In the genomic region with DNA sequence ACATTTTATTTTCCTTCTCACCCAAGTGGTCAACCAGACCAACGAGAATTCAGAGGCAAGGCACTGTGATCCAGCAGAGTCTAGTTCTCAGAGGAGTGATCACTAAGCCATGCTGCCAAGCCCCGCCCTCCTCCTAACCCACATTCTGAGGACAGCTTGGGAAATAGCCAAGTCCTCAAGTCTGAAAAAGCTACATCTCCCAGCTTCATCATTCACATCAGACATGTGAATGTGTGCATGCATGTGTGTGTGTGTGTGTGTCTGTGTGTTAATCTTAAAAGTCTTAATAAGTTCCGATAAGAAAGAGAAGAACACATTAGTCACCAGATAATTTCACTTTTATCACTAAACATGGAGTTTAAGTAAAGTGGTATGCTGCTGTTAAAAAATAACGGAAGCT, we compare ENCODE assay signal across 12 mouse cellular contexts.
DNase-seq lines count a peak whose midpoint lies in the region; ATAC-seq and TF ChIP-seq lines count a peak whose summit lies in the region.
"Had no signal": no experiment of that assay in that cellular context is flagged by ENCODE, and none has a peak within 500 bp of the region (broad histone marks: within the 10 kb centered on the region; RNA-seq: fewer than 3 reads in every experiment).

No protein-coding gene starts in this region.

- TF ChIP-seq CTCF in gastrocnemius, adult 2 months (IDR thresholded peaks at IDR 0.05), result no peak

- H3K27me3 ChIP-seq in neural tube, embryonic 15.5 days (replicated peaks), result no peaks in the 10 kb centered on the region
- H3K27me3 ChIP-seq: hindbrain, embryonic 12.5 days; liver, embryonic 13.5 days; neural tube, embryonic 12.5 days; stomach, embryonic 15.5 days had no signal

- DNase-seq in adrenal gland, adult (ENCODE audit: inconsistent age in 2 of 2, low spot score in 1 of 2), result peak; percentile 10 to 68
- DNase-seq in adrenal gland, postnatal 4 days (ENCODE audit: low spot score in 2 of 2), result no peak
- DNase-seq in 3134 (ENCODE audit: extremely low read depth, insufficient read length, low spot score), result peak; percentile 38
- peak; percentile 78 for DNase-seq in gastrocnemius, adult 2 months
- DNase-seq in kidney, postnatal 4 days, result peak; percentile 38 to 48
- DNase-seq in embryo, embryonic 9.5 days (ENCODE audit: extremely low spot score), result no peak
- DNase-seq in spleen, postnatal 14 days (ENCODE audit: low spot score in 2 of 2), result no peak
- DNase-seq: liver, embryonic 13.5 days had no signal

- peak overlapping the region; percentile 66 for H3K27ac ChIP-seq in gastrocnemius, adult 2 months
- no peak overlapping the region for H3K27ac ChIP-seq in neural tube, embryonic 15.5 days (replicated peaks)
- H3K27ac ChIP-seq: hindbrain, embryonic 12.5 days; liver, embryonic 13.5 days; neural tube, embryonic 12.5 days; stomach, embryonic 15.5 days had no signal

- H3K9me3 ChIP-seq in neural tube, embryonic 15.5 days (replicated peaks), result no peaks in the 10 kb centered on the region
- H3K9me3 ChIP-seq: hindbrain, embryonic 12.5 days; liver, embryonic 13.5 days; neural tube, embryonic 12.5 days; stomach, embryonic 15.5 days had no signal

- H3K36me3 ChIP-seq in neural tube, embryonic 15.5 days, result no peaks in the 10 kb centered on the region
- H3K36me3 ChIP-seq: liver, embryonic 13.5 days; neural tube, embryonic 12.5 days had no signal

- H3K4me1 ChIP-seq in neural tube, embryonic 15.5 days, result no peaks in the 10 kb centered on the region
- H3K4me1 ChIP-seq: hindbrain, embryonic 12.5 days; liver, embryonic 13.5 days; neural tube, embryonic 12.5 days; stomach, embryonic 15.5 days had no signal

- intact Hi-C loops in gastrocnemius, adult 2 months (cut with DNase I), result loop anchor here (5.0 kb wide), 2 partner anchors 337 to 683 kb away; no protein-coding TSS in a partner anchor

- 87% methylated on average over 4 of the region's 4 CpGs for WGBS in neural tube, embryonic 15.5 days

- no peak for ATAC-seq in neural tube, embryonic 15.5 days (ENCODE audit: low FRiP score)

- H3K4me3 ChIP-seq in gastrocnemius, adult 2 months, result no peak overlapping the region
- H3K4me3 ChIP-seq in neural tube, embryonic 15.5 days (replicated peaks), result no peak overlapping the region
- H3K4me3 ChIP-seq: hindbrain, embryonic 12.5 days; liver, embryonic 13.5 days; neural tube, embryonic 12.5 days; stomach, embryonic 15.5 days had no signal

- H3K4me2 ChIP-seq in neural tube, embryonic 15.5 days, result no peak overlapping the region
- H3K4me2 ChIP-seq: hindbrain, embryonic 12.5 days; liver, embryonic 13.5 days; neural tube, embryonic 12.5 days; stomach, embryonic 15.5 days had no signal

- H3K9ac ChIP-seq in neural tube, embryonic 15.5 days (replicated peaks), result no peak overlapping the region
- H3K9ac ChIP-seq: hindbrain, embryonic 12.5 days; liver, embryonic 13.5 days; neural tube, embryonic 12.5 days; stomach, embryonic 15.5 days had no signal

Comparison
In these comparisons a context has a peak if more than half of its experiments do, and no peak if none do; other contexts are left out.
1. DNase-seq: peak in adrenal gland, adult (2 of 2), 3134 (single experiment), gastrocnemius, adult 2 months (single experiment) and kidney, postnatal 4 days (2 of 2); none in adrenal gland, postnatal 4 days (0 of 2), embryo, embryonic 9.5 days (single experiment) and spleen, postnatal 14 days (0 of 2).